Mouse (Mus musculus) left cerebral cortex, postnatal 25 days (tissue): ENCODE data around the gene Stac3. TPM values are rescaled to one million over a fixed set of nuclear protein-coding genes. Genes with fewer than 3 reads are reported as not detected.

Experiments
- DNase-seq, 2 experiments: peaks; one replicate each; pipeline ENCODE4 v3.0.0; 2022; ENCODE audit warnings: low spot score in 2 of 2, mixed read lengths in 1 of 2
- intact Hi-C: fragments of 180-260 bp; cut with DNase I; formaldehyde crosslinking; loops from one replicate; pipeline ENCODE4 v1.15.1; 2025
- total RNA-seq, 2 experiments: library from RNA; stranded (reverse); gene quantifications; 2 replicates each; pipeline ENCODE4 v1.2.3; 2021

Stac3 gene
- total RNA-seq, 2 experiments from 2014 or later: 4.3 to 5.6 TPM

DNA sequence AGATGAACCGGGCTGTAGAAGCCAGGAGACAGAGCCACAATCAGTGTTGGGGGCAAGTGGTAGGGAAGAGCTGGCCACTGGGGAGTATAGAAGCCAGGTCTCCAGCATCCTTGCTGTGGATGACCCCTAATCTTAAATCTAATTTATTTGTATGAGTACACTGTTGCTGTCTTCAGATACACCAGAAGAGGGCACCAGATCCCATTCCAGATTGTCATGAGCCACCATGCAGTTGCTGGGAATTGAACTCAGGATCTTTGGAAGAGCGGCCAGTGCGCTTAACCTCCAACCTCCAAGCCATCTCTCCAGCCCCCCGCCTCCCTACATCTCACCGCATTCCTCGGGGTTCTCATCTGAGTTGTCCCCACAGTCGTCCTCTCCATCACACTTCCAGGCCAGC, 45.0 kb downstream of the Stac3 start:
- intact Hi-C loops: no loop called here

DNA sequence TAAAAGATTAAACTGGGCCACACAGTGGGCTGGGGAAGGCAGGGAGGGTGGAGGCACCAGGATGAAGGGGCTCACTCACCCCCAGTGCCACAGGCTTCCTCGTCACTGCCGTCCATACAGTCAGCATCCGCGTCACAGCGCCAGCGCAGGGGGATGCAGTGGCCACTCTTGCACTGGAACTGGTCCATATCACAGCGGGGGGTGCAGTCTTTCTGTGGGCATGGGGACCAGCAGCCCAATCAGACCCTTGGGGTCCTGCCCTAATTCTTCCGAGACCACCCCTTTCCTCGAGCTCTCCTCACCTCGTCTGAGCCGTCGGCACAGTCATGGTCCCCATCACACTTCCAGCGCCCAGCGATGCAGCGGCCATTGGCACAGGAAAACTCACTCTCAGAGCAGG, 46.8 kb downstream of the Stac3 start:
- DNase-seq: no peak
- intact Hi-C loops: no loop called here

More for the DNA sequence above, 45.0 kb downstream of the Stac3 start:
- no peak for DNase-seq

DNA sequence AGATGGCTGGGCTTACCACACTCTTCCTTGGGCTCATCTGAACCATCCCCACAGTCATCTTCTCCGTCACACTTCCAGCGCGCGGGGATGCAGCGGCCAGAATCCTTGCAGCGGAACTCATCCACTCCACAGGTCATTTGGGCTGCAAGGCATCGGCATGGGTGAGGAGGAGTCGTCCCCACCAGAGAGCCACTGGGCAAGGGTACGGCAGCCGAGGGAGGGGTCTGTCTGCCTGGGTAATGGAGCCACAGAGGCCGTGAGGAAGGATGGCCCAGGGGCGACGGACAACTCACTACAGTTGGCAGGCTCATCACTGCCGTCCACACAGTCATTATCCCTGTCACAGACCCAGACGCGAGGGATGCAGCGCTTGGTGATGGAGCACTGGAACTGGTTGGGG, 48.4 kb downstream of the Stac3 start:
- intact Hi-C loops: no loop called here
- no peak for DNase-seq

DNA sequence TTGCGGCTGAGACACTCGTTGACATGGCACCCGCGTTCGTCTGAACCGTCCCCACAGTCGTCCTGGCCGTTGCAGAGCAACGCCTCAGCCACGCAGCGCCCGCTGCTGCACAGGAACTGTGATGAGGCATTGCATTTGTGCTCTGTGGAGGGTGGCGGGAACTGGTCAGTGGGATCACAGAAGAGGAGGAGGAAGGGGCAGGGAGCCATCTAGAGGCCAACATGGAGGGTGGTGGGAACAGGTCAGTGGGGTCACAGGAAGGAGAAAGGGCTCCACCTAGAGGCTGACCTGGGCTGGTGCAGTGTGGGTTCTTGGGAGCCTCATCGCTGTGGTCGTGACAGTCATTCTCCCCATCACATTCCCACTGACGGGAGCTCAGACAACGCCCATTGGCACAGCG, 54.2 kb downstream of the Stac3 start:
- no peak for DNase-seq
- intact Hi-C loops: no loop called here

DNA sequence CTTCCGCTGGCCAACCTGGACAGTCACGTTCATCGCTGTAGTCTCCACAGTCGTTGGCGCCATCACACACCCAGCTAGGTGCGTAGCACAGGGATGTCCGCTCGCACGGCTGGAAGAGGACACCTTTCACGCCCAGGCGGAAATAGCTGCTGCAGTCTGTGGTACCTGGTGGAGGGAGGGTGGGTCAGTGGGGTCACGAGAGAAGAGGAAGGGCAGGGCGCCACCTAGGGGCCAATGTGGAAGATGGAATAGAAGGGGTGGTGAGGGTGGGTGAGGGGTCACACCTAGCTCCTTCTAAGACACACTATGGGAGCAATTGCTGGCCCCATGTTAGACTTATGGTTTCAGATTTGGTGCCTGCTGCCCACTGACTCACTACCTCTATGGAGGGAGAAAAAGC, 55.9 kb downstream of the Stac3 start:
- intact Hi-C loops: no loop called here
- DNase-seq: no peak

Other genes starting within 250 kb of the Stac3 start
- 100 to 1,000 TPM; 934 to 952 TPM for gene Kif5a, start 238.3 kb upstream of the Stac3 start, total RNA-seq
- gene Dctn2, start 235.3 kb upstream of the Stac3 start, total RNA-seq: 100 to 1,000 TPM; 262 to 278 TPM
- gene Mbd6, start 212.7 kb upstream of the Stac3 start, total RNA-seq: 10 to 100 TPM; 32.2 to 38.9 TPM
- gene Mars, start 189.9 kb upstream of the Stac3 start, total RNA-seq: 10 to 100 TPM; 56.0 to 57.1 TPM
- 1 to 10 TPM in 1 of 2 experiments, under 1 TPM in 1; 0.99 to 1.1 TPM for gene Arhgap9, start 179.7 kb upstream of the Stac3 start, total RNA-seq
- gene Gli1, start 159.7 kb upstream of the Stac3 start, total RNA-seq: 1 to 10 TPM; 2.2 to 2.3 TPM
- under 1 TPM; 0.11 to 0.18 TPM for gene Inhbe, start 147.3 kb upstream of the Stac3 start, total RNA-seq
- not detected for gene Inhbc, start 131.3 kb upstream of the Stac3 start, total RNA-seq
- gene R3hdm2, start 121.4 kb upstream of the Stac3 start, total RNA-seq: 100 to 1,000 TPM; 316 to 372 TPM
- gene Ndufa4l2, start 13.3 kb downstream of the Stac3 start, total RNA-seq: 1 to 10 TPM; 2.9 to 6.7 TPM
- gene Shmt2, start 20.8 kb downstream of the Stac3 start, total RNA-seq: 10 to 100 TPM; 25.7 to 29.9 TPM
- 1 to 10 TPM; 5.5 to 6.9 TPM for gene Nxph4, start 32.9 kb downstream of the Stac3 start, total RNA-seq
- gene Lrp1, start 119.5 kb downstream of the Stac3 start, total RNA-seq: 100 to 1,000 TPM; 277 to 285 TPM
- gene Stat6, start 141.3 kb downstream of the Stac3 start, total RNA-seq: 10 to 100 TPM in 1 of 2 experiments, 1 to 10 TPM in 1; 8.8 to 10.2 TPM
- gene Nemp1, start 165.2 kb downstream of the Stac3 start, total RNA-seq: 1 to 10 TPM; 3.6 to 3.9 TPM
- gene Nab2, start 166.9 kb downstream of the Stac3 start, total RNA-seq: 10 to 100 TPM; 40.2 to 43.9 TPM
- gene Myo1a, start 203.5 kb downstream of the Stac3 start, total RNA-seq: 1 to 10 TPM in 1 of 2 experiments, under 1 TPM in 1; 0.39 to 1.1 TPM
- 10 to 100 TPM; 18.3 to 18.5 TPM for gene Tac2, start 222.8 kb downstream of the Stac3 start, total RNA-seq
- gene Zbtb39, start 237.9 kb downstream of the Stac3 start, total RNA-seq: 1 to 10 TPM; 8.5 to 8.7 TPM